Mouse (Mus musculus): ENCODE data around the gene Sema4g.

- TF ChIP-seq GATA1 (IDR thresholded peaks at IDR 0.05; ENCODE audit: borderline replicate concordance, low read length) (no peak), FLI1 (IDR thresholded peaks at IDR 0.05; ENCODE audit: low read length) (no peak)
These were observed 15.0 kb downstream of the Sema4g start for GRCm38 (mm10) chr19:45003740-45004516.

Measured in megakaryocyte, embryonic 14.5 days (primary cell).